Mouse (Mus musculus): ENCODE data around the gene Trim10. TPM values are rescaled to one million over a fixed set of nuclear protein-coding genes. Genes with fewer than 3 reads are reported as not detected.
"Not testable (repeated sequence)": the region's sequence is repeated elsewhere in the genome, so short reads cannot be mapped to it uniquely, and the experiment has no call there.

Gene Trim10
- 2.5 and 3.9 TPM in 2 replicates for polyA plus RNA-seq (2015; fragmentation: Nextera tagmentation; extraction: Ambion mirVana)

GRCm38 (mm10) chr17:36869284-36869954, at the start of gene Trim10:
Gene Trim10 (plus strand): TSS chr17:36869574.
- Histone ChIP-seq H3K27me3 (peaks cover 42% of the 10 kb centered on the region), H3K9me3 (no peaks in the 10 kb centered on the region), H3K4me1 (no peaks in the 10 kb centered on the region), H3K9ac (peak within 1 kb of the TSS; percentile 14; the same call in 1 of the 2 replicates), H3K36me3 (no peaks in the 10 kb centered on the region), H3K4me3 (no peak within 1 kb of the TSS), H3K27ac (no peak within 1 kb of the TSS), H3K4me2 (replicated peaks) (no peak within 1 kb of the TSS)
- ATAC-seq (ENCODE audit: low FRiP score, low read depth): no peak
- 83% methylated on average over 4 of the region's 4 CpGs for WGBS

DNA sequence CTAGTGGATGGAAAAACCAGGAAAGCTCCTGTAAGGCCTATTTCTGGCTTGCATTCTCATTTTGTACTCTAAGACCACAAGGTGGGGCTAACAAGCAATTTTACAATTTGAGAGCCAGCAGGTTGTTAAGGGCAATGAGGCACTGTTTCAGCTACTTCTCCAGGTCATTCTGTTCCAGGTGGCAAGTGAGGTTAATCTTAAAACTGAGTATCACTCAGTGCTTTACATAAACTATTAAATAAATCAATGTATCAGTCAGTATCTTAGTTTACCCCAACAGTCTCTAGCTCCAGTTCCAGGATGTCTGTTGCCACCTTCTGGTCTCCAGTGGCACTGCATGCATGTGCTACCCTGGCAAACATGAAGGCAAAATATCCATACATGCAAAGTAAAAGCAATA, 45.4 kb upstream of the Trim10 start:
- Histone ChIP-seq H3K4me2 (replicated peaks) (no peak overlapping the region), H3K9ac (no peak overlapping the region), H3K9me3 (no peaks in the 10 kb centered on the region), H3K36me3 (no peaks in the 10 kb centered on the region), H3K4me1 (no peaks in the 10 kb centered on the region), H3K4me3 (no peak overlapping the region), H3K27me3 (no peaks in the 10 kb centered on the region), H3K27ac (no peak overlapping the region)
- peak; percentile 24; the same call in 1 of the 2 replicates for ATAC-seq (ENCODE audit: low FRiP score, low read depth)

GRCm38 (mm10) chr17:36825525-36825924, 43.8 kb upstream of the Trim10 start:
- H3K27me3 ChIP-seq: no peaks in the 10 kb centered on the region
- no peaks in the 10 kb centered on the region for H3K36me3 ChIP-seq
- no peak overlapping the region for H3K4me3 ChIP-seq
- H3K4me2 ChIP-seq (replicated peaks): no peak overlapping the region
- no peak for ATAC-seq (ENCODE audit: low FRiP score, low read depth)
- no peaks in the 10 kb centered on the region for H3K9me3 ChIP-seq
- H3K27ac ChIP-seq: no peak overlapping the region
- no peak overlapping the region for H3K9ac ChIP-seq
- no peaks in the 10 kb centered on the region for H3K4me1 ChIP-seq
- 27% methylated on average over 4 of the region's 4 CpGs for WGBS

DNA sequence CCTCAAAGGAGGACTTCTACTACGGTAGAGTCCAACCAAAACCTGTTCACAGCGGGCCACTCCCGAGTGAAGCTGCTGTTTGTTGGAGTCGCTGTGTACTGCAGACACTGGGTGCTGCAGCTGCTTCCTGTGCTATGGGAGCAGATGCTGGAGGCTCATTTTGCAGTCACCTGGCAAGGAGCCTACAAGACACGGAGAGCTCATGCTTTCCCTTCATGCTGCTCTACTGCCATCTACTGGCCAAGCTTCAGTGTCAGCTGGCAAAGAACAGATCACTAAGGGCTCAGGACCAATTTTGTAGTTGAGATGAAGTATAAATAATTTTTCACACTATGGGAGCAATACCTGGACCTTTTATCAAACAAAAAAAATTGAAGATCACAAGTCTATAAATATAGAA, 43.4 kb upstream of the Trim10 start:
- not testable (repeated sequence) for H3K9ac ChIP-seq, H3K4me3 ChIP-seq, H3K9me3 ChIP-seq, H3K27me3 ChIP-seq, H3K4me1 ChIP-seq, H3K27ac ChIP-seq, H3K36me3 ChIP-seq
- peak overlapping the region; percentile 40; the same call in 1 of the 2 replicates for H3K4me2 ChIP-seq (replicated peaks)
- peak; percentile 67; the same call in 1 of the 2 replicates for ATAC-seq (ENCODE audit: low FRiP score, low read depth)
- WGBS: 8% methylated on average over 5 of the region's 5 CpGs

- Histone ChIP-seq H3K4me2 (replicated peaks) (no peak overlapping the region), H3K36me3 (no peaks in the 10 kb centered on the region), H3K27ac (no peak overlapping the region), H3K4me1 (no peaks in the 10 kb centered on the region), H3K9me3 (no peaks in the 10 kb centered on the region), H3K4me3 (no peak overlapping the region), H3K27me3 (no peaks in the 10 kb centered on the region), H3K9ac (no peak overlapping the region)
- 80% methylated on average over 2 of the region's 2 CpGs for WGBS
- no peak for ATAC-seq (ENCODE audit: low FRiP score, low read depth)
These were observed 40.9 kb upstream of the Trim10 start for GRCm38 (mm10) chr17:36828488-36828887.

DNA sequence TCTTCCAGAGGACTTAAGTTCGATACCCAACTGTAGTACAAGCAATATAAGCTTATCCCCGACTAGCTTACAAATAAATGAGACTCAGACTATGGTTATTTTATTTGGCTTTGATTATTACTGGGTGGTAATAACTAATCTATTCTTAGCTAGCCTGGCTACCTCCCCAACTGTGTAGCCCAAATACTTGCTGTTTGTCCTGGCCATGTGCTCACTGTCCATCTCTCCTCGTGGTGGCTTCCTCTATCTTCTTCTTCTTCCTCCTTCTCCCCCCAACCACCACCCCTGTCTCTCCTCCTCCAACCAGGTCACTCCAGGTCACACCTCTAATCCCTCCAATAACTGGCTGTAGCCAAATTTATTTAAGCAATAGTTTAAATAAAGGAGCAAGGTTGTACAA, 38.9 kb upstream of the Trim10 start:
- 75% methylated on average over 3 of the region's 3 CpGs for WGBS
- no peaks in the 10 kb centered on the region for H3K27me3 ChIP-seq
- no peaks in the 10 kb centered on the region for H3K4me1 ChIP-seq
- no peak for ATAC-seq (ENCODE audit: low FRiP score, low read depth)
- H3K4me3 ChIP-seq: no peak overlapping the region
- no peaks in the 10 kb centered on the region for H3K36me3 ChIP-seq
- no peak overlapping the region for H3K27ac ChIP-seq
- no peaks in the 10 kb centered on the region for H3K9me3 ChIP-seq
- no peak overlapping the region for H3K4me2 ChIP-seq (replicated peaks)
- no peak overlapping the region for H3K9ac ChIP-seq

GRCm38 (mm10) chr17:36832694-36833093, 36.7 kb upstream of the Trim10 start:
- Histone ChIP-seq H3K9me3 (no peaks in the 10 kb centered on the region), H3K9ac (no peak overlapping the region), H3K4me3 (no peak overlapping the region), H3K27ac (no peak overlapping the region), H3K4me2 (replicated peaks) (no peak overlapping the region), H3K36me3 (no peaks in the 10 kb centered on the region), H3K4me1 (peaks cover 11% of the 10 kb centered on the region), H3K27me3 (no peaks in the 10 kb centered on the region)
- WGBS: 50% methylated on average over 4 of the region's 4 CpGs
- no peak for ATAC-seq (ENCODE audit: low FRiP score, low read depth)

- ATAC-seq (ENCODE audit: low FRiP score, low read depth): no peak
- WGBS: 31% methylated on average over 12 of the region's 12 CpGs
- peaks cover 27% of the 10 kb centered on the region for H3K4me1 ChIP-seq
- H3K27ac ChIP-seq: peak overlapping the region; percentile 91
- no peaks in the 10 kb centered on the region for H3K9me3 ChIP-seq
- peak overlapping the region; percentile 69 for H3K4me2 ChIP-seq (replicated peaks)
- no peak overlapping the region for H3K9ac ChIP-seq
- no peaks in the 10 kb centered on the region for H3K27me3 ChIP-seq
- H3K4me3 ChIP-seq: peak overlapping the region; percentile 69
- 0 out of 2 replicates have a peak, but pooled peaks cover 4% of the 10 kb centered on the region for H3K36me3 ChIP-seq
These were observed 33.6 kb upstream of the Trim10 start for GRCm38 (mm10) chr17:36835591-36836426.

- Histone ChIP-seq H3K27me3 (no peaks in the 10 kb centered on the region), H3K36me3 (0 out of 2 replicates have a peak, but pooled peaks cover 4% of the 10 kb centered on the region), H3K9me3 (no peaks in the 10 kb centered on the region), H3K4me2 (replicated peaks) (peak overlapping the region; percentile 69), H3K4me3 (peak overlapping the region; percentile 69), H3K4me1 (peaks cover 27% of the 10 kb centered on the region), H3K27ac (peak overlapping the region; percentile 91), H3K9ac (peak overlapping the region; percentile 69)
- ATAC-seq (ENCODE audit: low FRiP score, low read depth): peak; percentile 17
- 13% methylated on average over 3 of the region's 3 CpGs for WGBS
These were observed 33.0 kb upstream of the Trim10 start for GRCm38 (mm10) chr17:36836427-36836812.

DNA sequence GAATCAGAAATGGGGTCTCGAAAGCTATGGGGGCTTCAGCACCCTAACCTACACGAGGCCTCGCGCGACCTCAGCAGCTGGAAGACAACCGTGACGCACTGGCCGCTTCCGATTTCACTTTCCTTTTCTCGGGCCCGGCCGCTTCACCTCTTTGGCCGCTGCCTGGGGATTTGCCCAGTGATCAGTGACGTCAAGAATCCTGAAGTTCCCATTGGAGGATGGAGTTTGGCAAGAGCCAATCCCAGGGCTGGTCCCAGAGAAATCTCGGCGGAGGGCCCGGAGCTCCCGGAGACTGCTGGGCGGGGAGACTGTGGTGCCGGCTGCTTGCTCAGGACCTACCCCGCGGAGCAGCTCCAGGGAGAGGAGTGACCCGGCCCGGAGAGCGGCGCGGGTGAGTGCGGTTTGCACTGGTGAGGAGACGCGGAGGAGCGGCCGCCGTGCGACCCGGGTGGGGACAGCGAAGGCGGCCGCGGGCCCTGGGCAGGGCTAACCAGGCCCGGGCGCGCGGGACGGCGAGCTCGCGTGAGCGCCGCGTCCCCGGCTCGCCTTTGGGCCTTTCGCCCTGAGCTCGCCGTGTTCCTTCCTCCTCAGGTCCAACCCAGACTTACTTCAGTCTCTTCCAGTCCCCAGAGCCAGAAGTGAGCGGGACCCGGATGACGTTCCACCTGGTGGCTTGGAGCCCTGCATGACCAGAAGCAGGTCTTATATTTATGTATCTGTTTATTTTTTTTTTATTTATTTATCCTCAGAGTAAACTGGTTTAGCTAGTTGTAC, 32.3 kb upstream of the Trim10 start, which contains the start of gene Trim26:
Gene Trim26 (plus strand): TSS at position 261 of the 774 bp plus-strand sequence.
- H3K27me3 ChIP-seq: no peaks in the 10 kb centered on the region
- H3K27ac ChIP-seq: peak within 1 kb of the TSS; percentile 91
- peak; percentile 98 for ATAC-seq (ENCODE audit: low FRiP score, low read depth)
- H3K9me3 ChIP-seq: no peaks in the 10 kb centered on the region
- H3K36me3 ChIP-seq: 0 out of 2 replicates have a peak, but pooled peaks cover 5% of the 10 kb centered on the region
- peak within 1 kb of the TSS; percentile 69 for H3K4me2 ChIP-seq (replicated peaks)
- H3K4me3 ChIP-seq: peak within 1 kb of the TSS; percentile 69
- peaks cover 27% of the 10 kb centered on the region for H3K4me1 ChIP-seq
- H3K9ac ChIP-seq: peak within 1 kb of the TSS; percentile 84
- WGBS: under 1% methylated on average over 58 of the region's 58 CpGs

DNA sequence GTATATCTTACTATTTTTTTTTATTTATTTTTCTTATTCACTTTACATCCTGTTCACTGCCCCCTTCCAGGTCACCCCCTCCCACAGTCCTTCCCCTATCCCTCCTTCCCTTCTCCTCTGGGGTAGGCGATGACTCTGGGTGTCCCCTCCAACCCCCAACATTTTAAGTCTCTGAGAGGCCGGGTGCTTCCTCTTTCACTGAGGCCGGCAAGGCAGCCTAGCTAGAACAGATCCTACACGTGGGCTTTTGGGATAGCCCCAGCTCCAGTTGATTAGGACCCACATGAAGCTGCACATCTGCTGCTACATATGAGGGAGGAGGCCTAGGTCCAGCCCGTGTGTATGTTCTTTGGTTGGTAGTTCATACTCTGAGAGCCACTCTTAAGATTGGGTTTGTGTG, 30.4 kb upstream of the Trim10 start:
- no peaks in the 10 kb centered on the region for H3K9me3 ChIP-seq
- H3K27ac ChIP-seq: no peak overlapping the region
- no peak for ATAC-seq (ENCODE audit: low FRiP score, low read depth)
- H3K4me3 ChIP-seq: no peak overlapping the region
- no peaks in the 10 kb centered on the region for H3K27me3 ChIP-seq
- no peak overlapping the region for H3K4me2 ChIP-seq (replicated peaks)
- peaks cover 31% of the 10 kb centered on the region for H3K4me1 ChIP-seq
- 84% methylated on average over 5 of the region's 5 CpGs for WGBS
- peaks cover 11% of the 10 kb centered on the region; the same call in 1 of the 2 replicates for H3K36me3 ChIP-seq
- no peak overlapping the region for H3K9ac ChIP-seq

DNA sequence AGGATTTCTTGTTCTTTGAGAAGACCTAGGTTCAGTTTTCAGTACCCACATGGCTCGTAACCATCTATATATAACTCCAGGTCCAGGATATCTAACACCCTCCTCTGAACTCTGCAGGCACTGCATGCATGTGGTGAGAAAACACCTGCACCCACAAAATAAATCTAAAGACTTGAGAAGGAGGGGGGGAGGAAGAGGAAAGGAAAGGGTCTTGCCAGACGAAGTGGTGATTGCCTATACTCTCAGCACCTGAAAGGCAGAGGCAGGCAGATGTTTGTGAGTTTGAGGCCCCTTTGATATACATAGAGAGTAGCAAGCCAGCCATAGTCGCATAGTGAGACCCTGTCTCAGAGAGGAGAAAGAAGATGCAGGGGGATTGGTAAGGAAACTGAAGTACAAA, 29.4 kb upstream of the Trim10 start:
- no peak for ATAC-seq (ENCODE audit: low FRiP score, low read depth)
- Histone ChIP-seq H3K4me3 (no peak overlapping the region), H3K36me3 (peaks cover 11% of the 10 kb centered on the region; the same call in 1 of the 2 replicates), H3K27ac (no peak overlapping the region), H3K9me3 (no peaks in the 10 kb centered on the region), H3K4me2 (replicated peaks) (no peak overlapping the region), H3K9ac (no peak overlapping the region), H3K4me1 (peaks cover 35% of the 10 kb centered on the region), H3K27me3 (no peaks in the 10 kb centered on the region)
- WGBS: 73% methylated on average over 3 of the region's 3 CpGs

Data from limb, embryonic 13.5 days (tissue).